Mouse (Mus musculus) C2C12 (cell line): ENCODE data around the gene Tfb2m.

ENCODE experiments used
- CEBPB ChIP-seq: IDR thresholded peaks from one replicate; pipeline ENCODE4 v1.6.1; 2011; ENCODE audit warnings: low read depth, mild to moderate bottlenecking, control low read depth, moderate library complexity
- CTCF ChIP-seq: IDR thresholded peaks from one replicate; pipeline ENCODE4 v1.5.1; 2011; ENCODE audit not compliant: control insufficient read depth, insufficient read depth, insufficient read length
- MAX ChIP-seq: IDR thresholded peaks from one replicate; pipeline ENCODE4 v1.6.1; 2011; ENCODE audit warnings: mild to moderate bottlenecking, control low read depth
- MYOD1 ChIP-seq: IDR thresholded peaks from one replicate; pipeline ENCODE4 v1.6.1; 2011; ENCODE audit warnings: low read depth; ENCODE audit not compliant: control insufficient read depth, insufficient read length
- MYOG ChIP-seq: IDR thresholded peaks from one replicate; pipeline ENCODE4 v1.6.1; 2011; ENCODE audit not compliant: control insufficient read depth, insufficient read length; ENCODE audit errors: extremely low read depth
- USF1 ChIP-seq: IDR thresholded peaks from one replicate; pipeline ENCODE4 v1.6.1; 2011; ENCODE audit warnings: low read depth, mild to moderate bottlenecking, control low read depth, moderate library complexity

DNA sequence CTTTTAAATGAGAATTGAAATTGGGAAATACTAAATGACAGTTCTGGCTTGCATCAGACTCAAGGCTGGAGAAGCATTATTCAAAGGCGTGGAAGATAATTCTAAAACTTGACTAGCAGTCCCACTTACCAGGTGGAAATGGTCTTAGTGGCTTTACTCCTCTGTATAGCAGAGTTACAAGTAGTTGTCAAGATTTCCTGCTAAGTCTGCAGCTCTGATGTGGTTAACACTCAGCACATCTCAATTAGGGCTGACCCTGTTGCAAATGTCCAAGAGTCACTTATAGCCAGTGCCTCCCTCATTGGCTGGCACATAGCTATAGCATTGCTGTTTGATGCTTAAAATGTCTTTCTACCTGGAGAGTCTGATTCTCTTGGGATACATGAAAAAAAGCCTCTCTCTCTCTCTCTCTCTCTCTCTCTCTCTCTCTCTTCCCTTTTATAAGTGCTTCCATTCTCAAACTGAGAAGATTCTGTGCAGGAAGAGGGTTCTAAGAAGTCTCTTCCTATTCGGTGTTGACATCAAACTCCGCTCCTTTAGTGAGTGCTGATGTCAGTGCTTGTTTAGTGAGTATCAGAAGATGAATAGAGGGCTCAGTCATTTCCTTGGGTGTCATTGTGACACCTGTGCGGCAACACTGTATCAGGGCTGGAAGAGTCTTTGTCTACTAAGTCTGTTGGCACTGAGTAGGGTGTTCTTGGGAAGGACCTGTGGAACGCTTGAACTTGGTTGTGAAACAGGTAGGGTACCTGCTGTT is 3.1 kb upstream of the Tfb2m start:
- TF ChIP-seq CTCF (no peak), USF1 (no peak), MAX (no peak), CEBPB (no peak), MYOG (no peak), MYOD1 (no peak)
